Mouse (Mus musculus) kidney, adult 9 months (tissue): ENCODE data around the gene Lztfl1.
A peak's percentile ranks its signal among the peaks of the same experiment; 100 is the strongest.
"Not testable (repeated sequence)": the region's sequence is repeated elsewhere in the genome, so short reads cannot be mapped to it uniquely, and the experiment has no call there.

ENCODE experiments used
- DNase-seq: peaks from one replicate; pipeline ENCODE4 v3.0.0; 2022

Gene Lztfl1

DNA sequence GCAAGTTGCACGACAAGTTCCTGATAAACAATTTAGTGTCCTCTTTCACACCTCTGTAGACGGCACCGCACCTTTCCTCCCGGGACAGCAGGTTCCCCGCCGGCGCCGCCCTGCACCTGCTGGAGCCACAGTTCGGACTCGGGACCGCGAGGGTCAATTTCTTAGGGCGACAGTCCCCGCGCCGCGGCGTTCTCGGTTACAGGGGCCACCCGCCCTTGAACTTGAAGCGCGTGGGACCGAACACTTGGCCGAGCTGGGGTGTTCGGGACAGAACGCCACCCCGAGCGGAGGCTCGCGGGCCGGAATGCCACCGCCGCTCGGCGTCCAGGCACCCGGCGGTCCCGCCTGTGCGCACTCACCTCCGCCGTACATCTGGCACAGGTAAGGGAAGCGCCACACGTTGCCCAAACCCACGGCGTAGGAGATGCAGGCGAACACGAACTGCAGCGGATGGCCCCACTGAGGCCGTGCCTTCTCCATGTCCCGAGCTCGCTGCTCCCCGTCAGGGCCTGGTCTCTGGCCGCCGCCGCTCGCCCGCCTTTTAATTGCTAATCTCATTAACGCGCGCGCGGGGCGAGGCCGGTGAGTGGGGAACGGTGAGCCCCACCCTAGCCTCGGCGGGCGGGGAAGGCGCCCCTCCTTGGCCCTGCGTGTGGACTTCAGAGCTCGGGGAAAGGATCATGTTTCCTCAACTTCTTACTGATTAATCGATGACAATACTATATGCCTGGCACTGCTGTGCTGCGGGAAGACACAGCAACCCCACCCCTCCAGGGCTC, 39.0 kb downstream of the Lztfl1 start, which contains the start of the genes Ccr9 and Slc6a20a:
Gene Ccr9 (plus strand): TSS at position 113 of the 779 bp plus-strand sequence.
Gene Slc6a20a (minus strand): TSS at position 559 of the 779 bp plus-strand sequence.
- DNase-seq, result peak; percentile 81

DNA sequence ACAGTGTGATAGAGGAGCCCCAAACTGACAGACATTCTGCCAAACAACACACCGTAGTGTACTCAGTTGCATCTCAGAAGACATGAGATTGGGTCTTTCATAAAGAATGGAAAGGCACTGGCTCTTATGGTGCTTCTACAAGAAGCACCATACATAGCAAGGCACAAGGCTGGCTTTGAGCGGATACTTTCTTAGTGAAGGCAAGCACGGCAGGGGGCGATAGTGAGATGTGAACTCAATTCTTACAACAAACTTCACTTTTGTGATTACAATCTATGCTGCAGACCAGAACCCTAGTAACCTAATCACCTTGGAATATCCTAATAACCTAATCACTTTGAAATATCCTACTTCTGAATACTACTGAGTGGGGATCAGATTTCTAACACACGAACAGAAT, 51.9 kb downstream of the Lztfl1 start:
- peak; percentile 64 for DNase-seq

DNA sequence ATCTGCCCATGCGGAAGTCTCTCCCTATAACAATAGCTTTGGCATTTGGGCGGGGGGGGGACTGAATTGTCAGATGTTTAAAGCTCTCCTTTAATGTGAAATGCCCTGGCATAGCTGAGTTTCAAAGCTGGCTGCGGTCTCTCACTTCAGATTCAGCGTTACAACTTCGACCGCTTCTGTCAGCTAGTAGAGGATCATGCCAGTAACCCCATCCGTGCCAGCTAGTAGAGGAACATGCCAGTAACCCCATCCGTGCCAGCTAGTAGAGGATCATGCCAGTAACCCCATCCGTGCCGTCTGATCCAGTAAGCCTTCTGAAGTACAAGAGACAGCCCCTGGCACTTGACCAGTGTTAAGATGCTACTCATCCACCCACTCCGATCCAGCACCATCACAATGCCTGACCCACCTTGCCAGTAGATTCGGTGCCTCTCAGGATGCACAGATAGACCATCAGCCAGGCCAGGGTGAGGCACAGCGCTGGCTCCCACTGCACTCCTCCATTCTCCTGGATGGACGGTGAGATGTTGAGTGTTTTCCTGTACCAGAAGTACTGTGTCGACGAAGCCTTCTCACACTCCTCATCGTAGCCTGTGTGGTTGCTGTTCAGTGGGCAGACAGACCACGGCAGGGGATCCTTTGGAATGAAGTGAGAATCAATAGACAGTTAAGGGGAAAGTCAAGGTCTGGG, 57.4 kb downstream of the Lztfl1 start:
- not testable (repeated sequence) for DNase-seq

DNA sequence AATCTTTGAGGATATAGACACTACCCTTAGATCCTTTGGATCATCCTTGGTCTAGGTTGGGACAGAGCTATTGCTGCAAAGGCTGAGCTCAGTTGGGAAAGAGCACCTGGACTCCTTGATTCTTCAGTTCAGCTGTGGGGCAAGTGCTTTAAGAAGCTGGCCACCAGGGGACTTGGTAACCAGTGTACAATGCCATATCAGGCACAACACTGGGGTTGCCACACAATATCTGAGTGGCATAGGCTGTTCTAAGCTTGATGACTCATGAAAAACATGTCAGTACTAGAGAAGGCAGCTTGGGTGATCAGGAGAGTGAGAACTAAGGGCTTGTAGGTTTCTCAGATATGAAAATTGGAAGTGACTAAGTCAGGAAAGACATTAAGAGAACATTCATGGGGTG, 58.5 kb downstream of the Lztfl1 start:
- DNase-seq, result no peak

DNA sequence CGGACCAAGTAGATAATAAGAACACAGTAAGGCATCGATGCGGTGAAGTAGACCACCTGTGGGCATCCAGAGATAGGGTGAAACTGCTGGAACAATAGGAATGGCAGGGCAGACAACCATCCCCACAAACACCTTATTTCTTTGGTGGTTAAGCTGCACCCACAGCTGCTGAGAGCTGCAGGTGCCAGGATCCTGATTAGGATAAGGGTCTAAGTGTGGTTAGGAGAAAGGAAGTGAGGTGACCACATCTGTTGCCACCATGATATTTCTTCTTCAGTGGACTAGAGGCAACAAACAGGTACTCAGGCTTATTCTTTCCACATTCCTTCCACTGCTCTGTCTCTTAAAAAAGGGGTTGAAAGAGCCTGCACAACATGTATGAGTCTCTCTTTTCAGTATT, 60.0 kb downstream of the Lztfl1 start:
- DNase-seq, result no peak

DNA sequence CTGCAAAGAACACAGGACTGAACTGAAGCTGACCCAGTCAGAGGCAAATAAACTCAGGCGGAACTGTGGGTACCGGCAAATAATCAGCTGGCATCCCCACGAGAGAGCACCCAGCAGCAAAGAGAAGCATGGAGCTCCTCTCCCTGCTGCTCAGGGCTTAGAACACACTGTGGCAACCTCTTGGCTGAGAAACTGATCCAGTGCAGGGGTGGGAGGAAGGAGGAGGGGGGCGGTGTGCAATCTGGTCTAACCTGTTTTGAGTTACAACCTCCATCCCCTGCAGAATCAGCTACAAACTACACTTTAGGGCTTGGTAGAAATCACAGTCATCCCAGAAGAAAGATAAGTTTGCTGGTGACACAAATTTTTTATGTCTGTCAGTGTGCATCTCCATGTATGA, 66.1 kb downstream of the Lztfl1 start:
- no peak for DNase-seq

DNA sequence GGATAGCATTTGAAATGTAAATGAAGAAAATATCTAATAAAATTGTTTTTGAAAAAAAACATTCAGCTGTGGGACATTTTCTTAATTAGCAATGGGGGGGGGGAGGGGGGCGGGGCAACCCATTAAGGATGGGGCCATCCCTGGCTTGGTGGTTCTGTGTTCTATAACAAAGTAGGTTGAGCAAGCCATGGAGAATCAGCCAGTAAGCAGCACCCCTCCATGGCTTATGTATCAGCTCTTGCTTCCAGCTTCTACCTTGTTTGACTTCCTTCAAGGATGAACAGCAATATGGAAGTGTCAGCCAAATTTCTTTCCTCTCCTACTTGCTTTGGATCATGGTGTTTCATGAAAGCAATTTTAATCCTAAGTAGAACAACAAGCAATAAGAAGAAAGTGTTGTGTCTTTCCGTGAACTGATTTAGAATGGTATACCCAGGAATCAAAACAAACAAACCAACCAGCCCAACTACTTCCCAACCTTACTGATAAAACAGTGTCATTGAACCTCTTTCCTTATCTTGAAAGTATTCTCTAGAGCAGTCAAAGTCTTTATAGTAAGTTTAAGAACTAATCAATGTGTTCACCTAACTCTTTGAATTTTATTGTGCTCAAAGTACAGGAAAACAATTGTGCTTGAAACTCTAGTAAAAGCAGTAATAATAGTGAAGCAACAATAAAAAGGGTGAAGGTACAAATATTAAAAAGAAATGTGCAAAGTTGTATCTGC, 67.5 kb downstream of the Lztfl1 start:
- DNase-seq, result no peak
